In the genomic region with DNA sequence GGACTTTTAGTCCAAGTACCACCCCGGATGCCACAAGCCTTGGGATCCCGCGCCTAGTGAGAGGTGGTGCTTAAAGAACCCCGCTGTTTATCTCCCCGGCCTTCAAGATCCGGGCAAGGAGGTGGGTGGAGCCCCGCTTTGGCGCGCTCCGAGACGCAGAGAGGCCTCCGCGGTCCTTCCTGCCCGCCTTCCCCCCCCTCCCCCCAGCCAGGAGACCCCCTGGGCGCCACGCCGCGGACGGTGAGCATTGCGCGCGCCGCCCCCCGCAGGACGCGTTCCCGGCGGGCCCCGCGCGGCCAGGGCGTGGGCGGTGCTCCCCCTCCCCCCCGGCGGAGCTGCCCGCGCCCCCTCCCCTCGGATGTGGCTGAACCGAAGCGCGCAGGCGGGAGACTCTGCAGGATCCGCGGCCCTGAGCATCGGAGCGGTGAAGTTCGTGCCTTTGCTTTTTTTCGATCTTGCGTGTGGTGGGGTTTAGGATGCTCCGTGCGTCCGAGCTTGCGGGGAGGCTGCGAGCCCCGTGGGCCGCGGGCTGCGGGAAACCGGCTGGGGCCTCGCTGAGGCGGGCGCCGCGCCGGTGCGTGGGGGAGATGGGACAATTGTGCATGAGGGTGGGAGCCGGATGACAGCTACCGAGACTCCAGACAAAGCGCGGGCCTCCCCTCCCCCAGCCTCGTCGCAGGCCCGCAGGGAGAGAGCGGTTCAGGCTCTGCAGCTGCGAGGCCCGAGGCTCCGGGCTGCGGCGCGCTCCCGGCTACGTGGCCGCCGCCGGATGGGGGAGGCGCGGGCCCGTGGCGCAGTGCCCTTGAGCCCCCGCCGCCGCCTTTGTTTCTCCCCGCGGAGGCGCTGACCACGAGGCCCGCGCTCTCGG, we compare ENCODE assay signal across 7 mouse cellular contexts. TPM values are rescaled to one million over a fixed set of nuclear protein-coding genes. Genes with fewer than 3 reads are reported as not detected.
DNase-seq lines count a peak whose midpoint lies in the region; ATAC-seq and TF ChIP-seq lines count a peak whose summit lies in the region.

A gene (plus strand): TSS at position 50 of the 868 bp plus-strand sequence.

- ATAC-seq in intestine, postnatal 0 days = peak; percentile 82
- peak; percentile 82 for ATAC-seq in limb, embryonic 11.5 days (ENCODE audit: insufficient number of reproducible peaks, low FRiP score, low TSS enrichment, low read depth)
- ATAC-seq in midbrain, embryonic 13.5 days = peak; percentile 83

- H3K4me2 ChIP-seq in intestine, postnatal 0 days (replicated peaks; ENCODE audit: low read depth) = peak within 1 kb of the TSS; percentile 62
- peak within 1 kb of the TSS; percentile 73 for H3K4me2 ChIP-seq in limb, embryonic 11.5 days (ENCODE audit: low read depth, severe bottlenecking)
- H3K4me2 ChIP-seq in midbrain, embryonic 13.5 days (replicated peaks) = peak within 1 kb of the TSS; percentile 84

- peak; percentile 91 for DNase-seq in adrenal gland, postnatal 14 days
- DNase-seq in embryo, embryonic 9.5 days (ENCODE audit: extremely low spot score) = peak; percentile 95
- peak; percentile 56 for DNase-seq in gonadal fat pad, adult 2 months (ENCODE audit: low read depth)
- peak; percentile 90 for DNase-seq in limb, embryonic 11.5 days (ENCODE audit: low spot score)
- peak; percentile 78 to 85 for DNase-seq in spleen, adult 2 months (ENCODE audit: low read depth in 1 of 2, low spot score in 2 of 2)

- H3K36me3 ChIP-seq in intestine, postnatal 0 days (ENCODE audit: control insufficient read depth, insufficient read depth) = peaks cover 25% of the 10 kb centered on the region
- peaks cover 8% of the 10 kb centered on the region; the same call in 1 of the 2 replicates for H3K36me3 ChIP-seq in limb, embryonic 11.5 days (ENCODE audit: control insufficient read depth, insufficient read depth, low read length)
- peaks cover 40% of the 10 kb centered on the region for H3K36me3 ChIP-seq in midbrain, embryonic 13.5 days
- peaks cover 11% of the 10 kb centered on the region for H3K36me3 ChIP-seq in spleen, adult 2 months (ENCODE audit: control insufficient read depth, insufficient read depth, low read length)

- peak within 1 kb of the TSS; percentile 97 for H3K27ac ChIP-seq in intestine, postnatal 0 days (ENCODE audit: low read depth, low read length)
- H3K27ac ChIP-seq in limb, embryonic 11.5 days (replicated peaks; ENCODE audit: low read depth, low read length) = peak within 1 kb of the TSS; percentile 100
- H3K27ac ChIP-seq in midbrain, embryonic 13.5 days = peak within 1 kb of the TSS; percentile 100
- peak within 1 kb of the TSS; percentile 100 for H3K27ac ChIP-seq in spleen, adult 2 months (ENCODE audit: insufficient read depth, low read length)

- H3K9me3 ChIP-seq in intestine, postnatal 0 days (ENCODE audit: control insufficient read depth) = no peaks in the 10 kb centered on the region
- no peaks in the 10 kb centered on the region for H3K9me3 ChIP-seq in limb, embryonic 11.5 days (ENCODE audit: control insufficient read depth, low read length)
- H3K9me3 ChIP-seq in midbrain, embryonic 13.5 days = no peaks in the 10 kb centered on the region

- no peaks in the 10 kb centered on the region for H3K27me3 ChIP-seq in intestine, postnatal 0 days (replicated peaks; ENCODE audit: control insufficient read depth, insufficient read depth, low read length)
- H3K27me3 ChIP-seq in limb, embryonic 11.5 days (ENCODE audit: control insufficient read depth, insufficient read depth, low read length) = no peaks in the 10 kb centered on the region
- no peaks in the 10 kb centered on the region for H3K27me3 ChIP-seq in midbrain, embryonic 13.5 days
- no peaks in the 10 kb centered on the region for H3K27me3 ChIP-seq in spleen, adult 2 months (ENCODE audit: control insufficient read depth, insufficient read depth, low read length)

- peak; percentile 9 for TF ChIP-seq POLR2A in spleen, adult 2 months (IDR thresholded peaks at IDR 0.05; ENCODE audit: low read depth, low read length)

- under 1% methylated on average over 69 of the region's 99 CpGs for WGBS in intestine, postnatal 0 days
- WGBS in limb, embryonic 11.5 days = under 1% methylated on average over 83 of the region's 99 CpGs
- WGBS in midbrain, embryonic 13.5 days = under 1% methylated on average over 77 of the region's 99 CpGs
- 1% methylated on average over 96 of the region's 99 CpGs for WGBS in spleen, adult 2 months

- peak within 1 kb of the TSS; percentile 98 for H3K9ac ChIP-seq in intestine, postnatal 0 days (ENCODE audit: low read depth, low read length)
- peak within 1 kb of the TSS; percentile 100 for H3K9ac ChIP-seq in limb, embryonic 11.5 days (ENCODE audit: low read length)
- peak within 1 kb of the TSS; percentile 99 for H3K9ac ChIP-seq in midbrain, embryonic 13.5 days (replicated peaks)

- H3K4me1 ChIP-seq in intestine, postnatal 0 days (replicated peaks; ENCODE audit: control insufficient read depth, insufficient read depth, low read length) = no peaks in the 10 kb centered on the region
- H3K4me1 ChIP-seq in limb, embryonic 11.5 days (ENCODE audit: control insufficient read depth, insufficient read depth, low read length) = peaks cover 19% of the 10 kb centered on the region
- H3K4me1 ChIP-seq in midbrain, embryonic 13.5 days (replicated peaks) = peaks cover 46% of the 10 kb centered on the region
- H3K4me1 ChIP-seq in spleen, adult 2 months (ENCODE audit: control insufficient read depth, insufficient read depth, insufficient read length) = peaks cover 5% of the 10 kb centered on the region

- peak within 1 kb of the TSS; percentile 89 for H3K4me3 ChIP-seq in intestine, postnatal 0 days (ENCODE audit: low read depth, low read length)
- peak within 1 kb of the TSS; percentile 98 for H3K4me3 ChIP-seq in limb, embryonic 11.5 days (ENCODE audit: low read depth, low read length)
- H3K4me3 ChIP-seq in midbrain, embryonic 13.5 days (replicated peaks) = peak within 1 kb of the TSS; percentile 90
- peak within 1 kb of the TSS; percentile 99 for H3K4me3 ChIP-seq in spleen, adult 2 months (ENCODE audit: extremely low read depth, insufficient read depth, insufficient read length)

- no peak for TF ChIP-seq CTCF in intestine, postnatal 0 days (IDR thresholded peaks at IDR 0.05; ENCODE audit: low read depth)
- TF ChIP-seq CTCF in spleen, adult 2 months (IDR thresholded peaks at IDR 0.05; ENCODE audit: extremely low read depth, insufficient read depth, insufficient read length, insufficient replicate concordance) = no peak

RNA-seq across cellular contexts. Expression of the gene that starts here (rescaled TPM):
- total RNA-seq in adrenal gland, postnatal 14 days (2021) = 111 and 114 TPM in 2 replicates
- polyA plus RNA-seq in gonadal fat pad, adult 2 months (2012; rRNA removed) = 10.2 and 16.3 TPM in 2 replicates
- 168 and 172 TPM in 2 replicates for polyA plus RNA-seq in intestine, postnatal 0 days (2015; fragmentation: Nextera tagmentation; extraction: Ambion mirVana)
- 677 and 697 TPM in 2 replicates for polyA plus RNA-seq in limb, embryonic 11.5 days (2014; fragmentation: Nextera tagmentation; extraction: Ambion mirVana)
- 593 and 670 TPM in 2 replicates for polyA plus RNA-seq in midbrain, embryonic 13.5 days (2015; fragmentation: Nextera tagmentation; extraction: Ambion mirVana)
- 4.7 and 5.2 TPM in 2 replicates for polyA plus RNA-seq in spleen, adult 2 months (2012; rRNA removed)

Comparison
In these comparisons a context has a peak if more than half of its experiments do, and no peak if none do; other contexts are left out.
1. Peak in every context shown above with its lines: DNase-seq, ATAC-seq, H3K4me3 ChIP-seq and H3K27ac ChIP-seq.